Mouse (Mus musculus): ENCODE measurements around the gene Pdk2.
A peak's percentile ranks its signal among the peaks of the same experiment; 100 is the strongest.

Gene Pdk2

DNA sequence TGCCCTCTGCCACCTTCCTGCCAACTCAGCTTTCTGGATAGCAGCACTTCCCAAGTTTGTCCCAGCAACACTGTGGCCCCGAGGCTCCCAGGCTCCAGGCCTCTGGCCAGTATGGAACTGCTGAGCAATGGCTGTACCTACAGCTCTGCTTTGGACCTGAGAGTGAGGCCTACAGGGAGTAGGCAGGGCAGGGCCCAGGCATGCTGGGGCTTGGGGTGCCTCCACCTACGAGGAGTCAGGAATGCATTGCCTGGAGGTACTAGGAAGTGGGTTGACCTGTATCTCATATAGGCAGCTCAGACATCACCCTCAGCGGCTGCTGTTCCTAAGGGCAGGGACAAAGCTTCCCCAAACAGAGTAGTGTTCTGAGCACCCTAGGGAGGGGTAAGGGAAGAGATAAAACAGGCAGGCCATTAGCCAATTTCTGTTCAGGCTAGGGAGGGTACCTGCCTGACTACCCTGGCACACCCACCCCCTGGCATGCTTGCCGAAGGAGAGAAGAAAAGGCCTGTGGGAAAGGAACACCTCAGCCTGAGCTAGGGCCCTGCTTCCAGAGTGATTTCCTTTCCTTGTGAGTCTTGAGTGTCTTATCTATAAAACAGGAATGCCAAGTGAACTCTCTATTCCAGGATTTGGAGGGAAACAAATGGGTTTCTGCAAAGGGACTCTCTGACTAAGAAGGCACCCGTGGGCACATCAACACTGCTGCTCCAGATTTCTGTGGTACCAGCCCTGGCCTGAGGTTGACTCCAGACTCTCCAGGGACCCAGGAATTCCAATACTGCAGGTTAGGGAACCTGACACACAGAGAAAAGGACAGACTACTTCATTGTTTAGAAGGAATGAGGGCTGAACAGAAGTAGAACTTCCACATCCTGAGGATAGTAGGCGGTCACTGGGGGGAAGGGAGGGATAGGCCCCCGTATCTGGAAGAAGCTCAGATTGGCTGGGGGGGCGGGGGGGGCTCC, 29.3 kb upstream of the Pdk2 start:
- no peak for DNase-seq (ENCODE audit: low read depth, low spot score)

DNA sequence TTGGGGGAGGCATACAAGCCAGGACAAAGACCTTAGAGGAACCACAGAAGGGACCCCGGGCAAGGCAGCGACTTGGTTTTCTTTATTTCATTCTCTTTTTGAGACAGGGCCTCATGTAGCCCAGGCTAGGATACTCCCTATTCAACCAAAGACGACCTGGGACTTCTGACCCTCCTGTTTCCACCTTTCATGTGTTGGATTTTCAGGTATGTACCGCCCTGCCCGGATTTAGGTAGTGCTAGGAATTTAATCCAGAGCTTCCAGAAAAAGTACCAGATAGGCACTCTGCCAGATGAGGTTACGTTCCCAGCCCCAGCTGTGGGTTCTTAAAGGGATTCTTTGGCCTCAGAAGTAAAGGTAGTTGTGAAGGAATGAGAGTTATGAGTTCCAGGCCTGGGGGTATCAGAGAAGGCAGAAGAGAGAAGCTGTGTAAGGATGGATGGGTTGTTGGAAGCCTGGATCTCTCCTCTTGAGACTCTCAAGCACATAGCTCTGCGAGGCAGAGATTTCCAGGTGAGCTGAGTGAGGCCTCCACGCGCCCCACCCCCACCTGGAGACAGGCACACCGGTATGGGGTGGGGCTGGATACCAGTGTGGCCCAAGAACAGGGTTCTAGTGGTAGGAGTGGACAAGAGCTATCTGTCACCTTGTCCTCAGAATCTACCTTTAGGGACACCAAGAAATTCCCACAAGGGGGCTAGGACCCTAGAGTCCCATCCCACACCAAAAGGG, 28.2 kb upstream of the Pdk2 start:
- no peak for DNase-seq (ENCODE audit: low read depth, low spot score)

DNA sequence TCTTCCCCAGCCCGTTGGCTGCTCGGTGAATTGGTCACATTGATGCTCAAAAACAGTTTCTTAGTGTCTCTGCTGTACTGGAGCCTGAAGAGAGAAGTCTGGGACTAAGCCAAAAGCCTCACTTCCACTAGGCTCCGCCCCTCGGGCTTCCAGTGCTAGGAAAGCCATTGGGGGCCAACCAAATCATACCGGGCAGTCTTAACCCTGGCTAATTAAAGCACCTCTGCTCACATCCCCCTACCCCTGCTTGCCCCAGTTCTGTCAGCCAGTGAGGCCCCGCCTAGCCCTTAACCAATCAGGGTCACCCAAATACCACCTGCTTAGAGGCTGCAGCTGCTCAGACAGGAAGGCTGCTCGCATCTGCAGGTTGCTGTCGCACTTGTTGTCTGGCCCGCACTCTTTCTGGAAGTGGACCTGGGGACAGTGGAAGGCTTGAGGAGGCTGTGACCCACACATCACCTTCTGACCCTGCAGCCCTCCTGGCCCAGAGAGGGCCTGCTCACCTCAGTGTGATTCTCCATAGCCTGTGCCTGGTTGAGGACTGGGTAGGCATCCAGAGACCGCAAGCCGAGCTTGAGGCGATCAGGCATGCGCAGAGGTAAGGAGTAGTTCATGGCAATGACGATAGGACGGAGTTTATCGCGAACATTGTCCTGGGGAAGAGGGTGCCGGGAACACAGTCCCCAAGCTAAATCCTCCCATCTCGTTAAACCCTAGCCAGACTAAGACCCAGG, 15.8 kb upstream of the Pdk2 start:
- no peak for DNase-seq (ENCODE audit: low read depth, low spot score)

DNA sequence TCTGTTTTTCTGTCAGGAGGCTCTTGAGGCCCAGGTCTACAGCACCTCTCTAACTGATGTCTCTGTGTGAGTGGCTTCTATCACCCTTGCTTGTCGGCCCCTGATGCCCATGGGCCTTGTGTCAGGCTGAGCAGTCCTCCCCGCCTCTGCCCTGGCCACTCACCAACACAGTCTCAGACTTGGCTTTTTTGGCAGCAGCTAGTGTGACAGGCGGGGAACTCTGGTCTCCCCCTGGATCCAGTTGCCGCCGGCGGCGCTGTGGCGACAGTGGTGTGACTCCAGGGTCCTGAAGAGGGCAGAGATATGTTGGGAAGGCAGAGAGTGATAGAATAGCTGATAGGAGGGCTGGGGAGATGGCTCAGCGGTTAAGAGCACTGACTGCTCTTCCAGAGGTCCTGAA, 11.9 kb upstream of the Pdk2 start:
- DNase-seq (ENCODE audit: low read depth, low spot score): no peak

DNA sequence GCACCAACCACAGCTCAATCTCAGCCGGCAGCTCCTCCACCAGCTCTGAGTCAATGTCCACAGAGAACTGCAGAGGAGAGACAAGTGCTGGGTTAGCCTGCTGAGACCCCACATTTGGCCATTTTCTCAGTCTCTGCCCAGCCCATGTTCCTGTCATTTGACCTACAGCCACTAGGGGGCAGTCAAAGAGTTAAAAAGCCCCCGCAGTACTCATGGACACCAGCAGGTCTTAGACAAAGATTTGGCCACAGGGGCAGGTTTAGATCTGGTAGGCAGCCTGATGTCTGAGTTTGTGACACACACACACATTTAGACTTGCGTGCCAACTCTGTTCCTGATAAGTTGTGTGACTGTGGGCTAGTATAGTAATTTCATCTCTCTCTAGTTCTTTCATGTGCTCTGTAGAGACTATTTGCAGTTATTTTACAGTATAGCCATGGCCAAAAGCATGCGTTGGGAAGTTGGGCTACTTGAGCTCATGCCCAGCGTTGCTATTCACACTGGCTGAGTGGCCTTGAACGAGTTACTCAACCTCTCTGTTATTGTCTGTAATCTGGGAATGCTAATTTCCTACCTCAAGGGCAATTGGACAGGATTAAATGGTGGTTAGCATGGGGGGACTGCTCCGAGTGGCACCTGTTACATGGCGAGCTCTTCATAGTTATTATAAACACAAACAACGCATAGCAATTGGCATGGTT, 6.0 kb upstream of the Pdk2 start:
- DNase-seq (ENCODE audit: low read depth, low spot score): no peak

DNA sequence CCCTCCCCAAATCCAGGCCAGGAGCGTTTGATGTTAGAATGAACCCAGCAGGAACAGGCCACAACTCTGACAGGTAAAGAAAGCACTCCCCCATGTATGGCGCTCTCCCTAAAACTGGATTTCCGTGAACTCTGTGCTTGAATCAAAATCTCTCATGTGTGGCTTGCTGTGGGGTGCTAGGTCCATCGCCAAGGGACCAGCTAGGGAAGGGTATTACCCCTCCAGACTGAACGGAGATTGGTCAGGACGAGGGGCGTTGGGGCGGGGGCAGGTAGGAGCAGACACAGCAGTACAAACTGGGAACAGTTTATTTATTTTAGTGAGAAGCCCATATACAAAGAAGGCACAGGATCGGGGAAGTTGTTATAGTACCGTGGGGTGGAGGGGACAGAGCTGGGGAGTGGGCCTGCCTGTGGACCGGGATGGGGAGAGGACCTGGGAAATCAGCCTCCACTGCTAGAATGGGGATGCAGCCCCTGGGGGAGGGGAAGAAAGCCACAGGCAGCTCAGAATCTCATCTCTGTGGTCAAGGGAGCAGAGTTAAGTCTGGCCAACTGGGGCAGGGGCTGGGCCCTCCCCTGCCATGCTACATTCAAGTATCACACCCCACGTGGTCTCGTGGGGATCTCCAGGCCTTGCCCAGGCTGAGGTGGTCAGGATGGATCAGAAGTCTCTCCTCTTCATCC, 3.2 kb upstream of the Pdk2 start:
- DNase-seq (ENCODE audit: low read depth, low spot score): no peak

DNA sequence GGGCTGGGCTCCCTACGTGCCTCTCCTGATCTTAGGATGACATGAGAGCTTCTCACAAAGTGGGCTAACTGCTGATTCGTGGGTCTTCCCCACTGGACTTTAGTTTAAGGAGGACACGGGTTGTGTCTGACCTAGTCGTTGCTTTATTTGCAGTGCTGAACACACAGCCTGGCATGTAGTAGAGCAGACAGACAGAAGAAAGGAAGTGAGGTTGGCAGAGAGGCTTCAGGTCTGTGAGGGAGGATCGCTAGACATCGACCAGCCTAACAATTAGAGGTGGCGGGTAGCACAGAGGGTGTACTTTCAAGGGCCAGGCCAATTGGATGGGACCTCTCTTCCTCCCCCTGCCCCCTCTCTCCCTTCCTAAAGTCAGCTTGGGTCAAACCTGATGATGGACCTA, 2.5 kb upstream of the Pdk2 start:
- DNase-seq (ENCODE audit: low read depth, low spot score): no peak

DNA sequence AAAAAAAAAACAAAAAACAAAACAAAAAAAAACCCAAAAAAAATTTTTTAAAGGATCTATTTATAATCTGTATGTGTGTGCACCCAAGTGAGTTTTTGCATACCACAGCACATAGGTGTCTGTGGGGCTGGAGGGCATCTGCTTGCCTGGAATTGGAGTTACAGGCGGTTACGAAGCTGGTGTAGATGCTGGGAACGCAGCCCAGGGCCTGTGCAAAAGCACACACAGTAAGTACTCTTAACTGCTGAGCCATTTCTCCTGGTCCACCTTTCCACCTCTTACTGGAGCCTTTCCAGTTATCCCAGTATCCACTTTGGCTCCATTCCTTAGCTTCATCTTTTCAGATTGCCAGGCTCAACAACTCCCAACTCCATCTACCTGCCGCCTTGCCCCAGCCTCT, 1.9 kb upstream of the Pdk2 start:
- DNase-seq (ENCODE audit: low read depth, low spot score): no peak

DNA sequence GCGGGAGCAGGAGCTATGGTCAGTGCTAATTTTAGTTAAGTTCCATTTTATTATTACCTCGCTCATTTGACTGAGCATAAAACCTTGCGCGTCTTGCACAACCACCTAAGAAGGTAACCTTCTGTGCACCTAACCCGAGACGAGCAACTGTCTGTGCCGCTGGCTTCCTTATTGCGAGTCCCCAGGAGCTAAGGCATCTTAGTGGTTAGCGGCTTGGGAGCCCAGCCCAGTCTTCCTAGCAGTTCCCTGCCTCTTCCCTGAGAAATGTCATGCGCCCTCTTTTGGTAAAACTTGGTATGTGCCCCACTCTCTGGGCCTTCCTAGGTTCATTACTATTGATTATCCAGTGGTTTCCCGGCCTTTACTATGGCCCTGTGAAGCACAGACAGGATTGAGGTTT, 942 bp upstream of the Pdk2 start:
- peak; percentile 82 for DNase-seq (ENCODE audit: low read depth, low spot score)

DNA sequence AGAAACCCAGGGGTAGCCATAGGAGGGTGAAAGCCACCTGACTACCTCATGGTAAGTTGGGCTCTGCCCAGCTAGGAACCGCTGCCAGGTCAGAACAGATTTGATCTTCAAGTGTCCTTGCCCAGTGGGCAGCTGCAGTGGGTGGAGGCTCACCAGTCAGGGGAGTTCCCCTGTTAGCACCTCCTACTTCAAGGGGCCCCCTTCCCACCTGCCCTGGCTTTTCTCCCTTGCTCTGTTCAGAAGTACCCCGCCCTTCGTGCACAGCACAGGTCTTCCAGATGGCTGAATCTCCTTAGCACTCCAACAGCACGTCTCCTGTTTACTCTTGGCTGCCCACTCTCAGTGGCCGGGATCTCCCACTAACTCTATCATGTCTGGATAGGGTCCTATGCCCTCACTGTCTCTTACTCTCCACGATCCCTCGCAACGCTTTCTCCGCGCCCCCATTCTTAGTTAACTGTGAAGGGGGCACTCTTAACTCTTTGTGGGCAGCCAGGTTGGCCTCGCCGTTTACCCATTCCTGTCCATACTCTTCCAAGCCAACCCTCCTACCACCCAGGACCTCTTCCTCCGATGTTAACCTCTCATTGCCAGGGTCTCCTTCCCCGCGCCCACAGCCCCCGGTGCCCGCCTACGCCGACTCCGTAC, 539 bp downstream of the Pdk2 start:
- DNase-seq (ENCODE audit: low read depth, low spot score): peak; percentile 23

DNA sequence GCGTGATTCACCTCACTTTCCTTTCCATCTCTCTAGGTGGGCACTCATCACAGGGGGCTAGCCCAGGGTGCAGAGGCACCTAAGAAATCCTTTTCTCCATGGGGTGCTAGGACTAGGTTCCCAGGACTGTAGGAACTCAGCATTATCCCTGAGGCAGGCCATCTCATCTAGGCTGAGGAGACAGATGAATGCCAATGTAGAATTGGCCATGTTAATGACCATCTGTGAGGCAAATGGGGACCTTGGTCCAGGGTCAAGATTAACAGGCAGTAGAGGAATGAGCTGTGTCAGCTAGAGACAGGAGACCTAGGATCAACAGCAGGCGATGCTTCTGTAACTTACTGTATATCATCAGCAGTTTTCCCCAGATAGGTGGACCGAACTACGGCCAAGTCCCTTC, 1.4 kb downstream of the Pdk2 start:
- DNase-seq (ENCODE audit: low read depth, low spot score): no peak

DNA sequence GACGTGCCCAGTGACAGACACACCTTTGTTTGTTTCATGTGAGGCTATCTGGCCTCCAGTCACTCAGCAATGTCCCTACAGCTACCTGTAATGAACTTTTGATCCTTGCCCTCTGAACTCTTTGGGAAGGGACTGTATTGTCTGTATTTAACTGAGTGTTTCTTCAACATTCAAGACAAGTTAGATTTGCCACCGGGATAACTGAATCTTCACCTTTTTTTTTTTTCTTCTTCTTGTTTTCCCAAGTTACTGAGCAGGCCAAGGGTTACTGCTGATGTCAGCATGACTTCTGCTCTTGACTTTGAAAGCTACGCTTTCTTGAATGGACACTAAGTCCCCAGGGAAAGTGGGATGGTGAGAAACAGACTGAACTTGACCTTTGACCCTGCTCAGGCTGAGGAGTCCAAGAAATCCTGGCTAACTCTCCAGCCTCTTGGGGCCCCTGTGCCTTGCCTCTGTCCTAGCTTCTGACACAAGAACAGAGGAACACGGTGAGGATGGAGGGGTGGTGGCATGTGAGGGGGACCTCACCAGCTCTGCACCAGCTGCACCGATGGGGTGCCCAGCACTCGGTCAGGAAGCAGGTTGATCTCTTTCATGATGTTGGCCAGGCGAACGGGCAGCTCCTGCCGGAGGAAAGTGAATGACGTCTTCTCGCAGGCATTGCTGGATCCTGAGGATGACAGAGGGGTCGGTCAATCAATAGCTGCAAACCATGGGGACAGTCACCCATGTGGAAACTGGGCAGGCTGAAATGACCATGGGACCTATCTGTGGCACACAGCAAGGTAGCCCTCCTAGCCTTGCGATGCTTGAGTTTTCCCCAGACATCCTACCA, 2.1 kb downstream of the Pdk2 start:
- DNase-seq (ENCODE audit: low read depth, low spot score): no peak

DNA sequence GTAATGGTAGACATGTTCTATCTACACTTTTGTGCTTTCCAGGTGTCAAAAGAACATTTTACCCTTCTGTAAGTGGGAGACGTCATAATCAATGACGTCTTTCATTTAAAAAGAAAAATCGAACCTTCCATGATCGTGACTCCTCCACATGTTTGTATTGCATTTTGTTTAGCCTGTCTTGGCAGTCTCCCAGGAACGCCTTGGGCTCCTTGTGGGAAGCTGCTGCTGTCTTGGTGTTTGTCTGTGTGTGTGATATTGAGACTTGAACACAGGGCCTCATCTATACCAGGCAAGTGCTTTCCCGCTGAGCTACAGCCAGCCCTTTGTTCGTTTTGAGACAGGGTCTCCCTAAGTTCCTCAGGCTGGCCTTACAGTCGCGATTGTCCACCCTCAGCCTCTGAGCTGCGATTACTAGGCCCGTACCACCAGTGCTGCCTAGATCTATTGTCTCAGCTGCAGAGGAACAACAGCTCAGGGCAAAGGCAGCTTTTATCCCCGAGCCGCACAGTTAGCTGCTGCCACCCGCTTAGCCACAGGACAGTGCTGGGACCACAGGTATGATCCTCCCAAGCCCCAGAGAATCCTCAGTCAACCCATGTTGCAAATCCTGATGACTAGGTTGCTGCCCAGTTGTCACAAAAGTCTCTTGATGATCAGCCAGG, 2.9 kb downstream of the Pdk2 start:
- DNase-seq (ENCODE audit: low read depth, low spot score): peak; percentile 23

DNA sequence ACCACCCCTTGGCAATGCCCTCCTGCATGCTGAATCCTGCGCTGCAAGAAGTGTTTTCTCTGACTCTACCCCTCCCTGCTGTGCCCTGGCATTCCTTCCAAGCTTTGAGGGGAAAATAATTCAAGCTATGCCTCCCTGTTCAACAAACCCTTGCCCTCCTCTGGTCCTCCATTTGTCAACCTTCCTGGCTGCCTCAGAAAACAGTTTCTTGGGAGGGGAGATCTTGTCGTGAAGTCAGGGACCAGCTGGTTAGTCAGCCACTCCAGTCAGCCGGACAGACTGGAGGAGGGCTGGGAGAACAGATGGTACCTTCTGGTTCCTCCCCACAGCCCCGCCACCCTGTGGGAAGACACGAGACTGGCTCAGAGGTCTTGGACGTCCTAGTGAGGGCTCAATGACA, 3.8 kb downstream of the Pdk2 start:
- DNase-seq (ENCODE audit: low read depth, low spot score): peak; percentile 35

DNA sequence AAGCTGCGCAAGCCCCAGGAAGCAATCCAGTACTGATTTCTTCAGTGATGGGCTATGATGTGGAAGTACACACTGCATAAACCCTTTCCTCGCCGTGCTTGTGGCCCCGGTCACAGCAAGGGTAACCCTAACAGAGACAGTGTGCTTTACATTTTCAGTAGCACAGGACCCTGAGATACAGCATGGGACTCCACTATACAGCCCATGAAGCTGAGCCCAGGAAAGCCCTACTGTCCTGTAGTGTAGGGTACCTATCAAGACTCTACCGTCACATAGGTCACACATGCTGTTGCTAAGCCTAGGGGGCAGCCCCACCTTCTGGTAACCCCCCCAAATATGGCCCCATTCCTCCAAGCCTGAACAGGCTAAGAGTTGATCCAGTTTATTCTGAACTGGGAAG, 4.6 kb downstream of the Pdk2 start:
- DNase-seq (ENCODE audit: low read depth, low spot score): no peak

DNA sequence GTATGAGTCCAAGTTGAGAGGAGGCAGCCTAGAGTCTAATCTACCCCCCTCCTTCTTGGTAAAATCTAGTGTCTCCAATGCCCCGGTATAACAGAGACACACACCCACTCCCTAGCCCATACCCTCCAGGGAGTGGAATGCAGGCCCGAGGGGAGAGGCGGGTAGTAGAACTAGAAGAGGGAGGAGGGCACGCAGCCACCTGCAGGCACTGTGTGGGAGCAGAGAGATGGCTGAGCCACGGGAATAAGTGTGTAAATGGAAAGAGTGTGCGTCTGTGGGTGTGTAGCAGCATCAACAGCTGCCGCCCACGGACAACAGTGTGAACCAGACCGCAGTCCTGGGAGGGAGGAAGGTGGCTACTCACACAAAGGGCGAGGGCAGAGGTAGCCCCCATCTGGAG, 6.3 kb downstream of the Pdk2 start:
- peak; percentile 67 for DNase-seq (ENCODE audit: low read depth, low spot score)

DNA sequence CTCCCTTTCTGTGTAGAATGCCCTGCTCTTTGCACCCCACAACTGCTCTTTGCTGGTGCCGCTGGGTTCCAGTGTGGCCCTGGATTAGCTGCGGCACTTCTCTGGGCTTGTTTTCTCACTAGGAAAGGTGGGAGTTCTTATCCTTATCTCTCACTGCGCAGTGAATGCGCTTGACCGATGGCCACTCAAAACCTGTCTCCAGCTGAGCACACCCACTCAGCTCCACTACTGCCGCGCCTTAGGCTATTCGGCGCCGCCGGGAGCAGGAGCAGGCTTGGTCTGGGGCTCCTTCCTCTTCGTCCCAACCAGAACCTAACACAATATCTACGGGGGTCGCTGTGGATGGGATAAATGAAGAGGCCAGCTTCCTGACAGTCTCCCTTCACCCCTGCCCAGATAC, 7.5 kb downstream of the Pdk2 start:
- no peak for DNase-seq (ENCODE audit: low read depth, low spot score)

DNA sequence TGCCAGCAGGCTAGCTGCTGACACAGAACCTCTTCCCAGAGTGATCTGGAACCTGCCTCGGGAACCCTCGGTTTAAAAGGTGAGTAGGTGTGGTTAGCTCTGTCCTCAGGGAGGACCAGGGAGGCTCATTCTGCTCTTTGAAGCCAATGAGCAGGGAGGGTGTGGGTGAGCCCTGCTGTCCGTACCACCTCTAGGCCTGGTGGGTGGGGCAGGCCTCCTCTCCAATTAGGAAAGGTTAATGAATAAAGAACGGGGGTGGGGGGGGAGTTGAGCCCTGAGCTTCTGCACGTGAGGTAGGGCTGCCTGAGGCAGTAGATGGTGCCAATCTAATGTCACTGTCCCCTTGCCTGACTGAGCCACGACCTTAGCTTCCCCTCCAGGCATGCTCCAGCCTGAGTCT, 8.2 kb downstream of the Pdk2 start:
- no peak for DNase-seq (ENCODE audit: low read depth, low spot score)

DNA sequence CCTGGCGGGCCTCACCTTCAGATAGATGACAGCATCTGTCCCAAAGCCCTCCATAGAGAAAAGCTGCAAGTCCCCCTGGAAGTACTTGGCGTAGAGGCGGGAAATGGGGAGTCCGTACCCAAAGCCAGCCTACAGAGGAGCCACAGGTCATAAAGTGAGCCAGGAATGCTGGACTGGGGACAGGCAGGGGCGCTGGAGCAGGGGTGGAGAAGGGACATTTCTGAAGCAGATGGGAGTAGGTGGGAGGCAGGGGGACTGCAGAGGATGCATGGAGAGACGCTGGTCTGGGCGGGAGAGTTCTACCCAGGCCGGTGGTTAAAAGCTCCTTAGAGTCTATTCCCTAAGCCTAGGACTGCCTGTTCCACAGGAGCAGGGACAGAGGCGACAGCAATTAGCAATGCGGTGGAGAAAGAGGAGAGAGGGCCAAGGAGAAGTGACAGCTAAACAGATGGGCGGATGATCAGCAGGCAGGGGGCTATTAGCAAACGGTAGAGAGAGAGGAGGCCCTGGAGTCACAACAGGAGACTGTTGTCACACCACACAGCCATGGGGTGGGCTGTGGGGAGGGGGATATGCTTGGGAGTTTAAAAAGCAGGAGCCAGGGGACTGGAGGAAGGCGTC, 13.2 kb downstream of the Pdk2 start:
- no peak for DNase-seq (ENCODE audit: low read depth, low spot score)
